Mouse (Mus musculus): ENCODE measurements around the gene Ncoa7.
A peak's percentile ranks its signal among the peaks of the same experiment; 100 is the strongest.
"Not testable (repeated sequence)": the region's sequence is repeated elsewhere in the genome, so short reads cannot be mapped to it uniquely, and the experiment has no call there.

Gene Ncoa7

GRCm38 (mm10) chr10:30787684-30788339 lies 15.3 kb downstream of the Ncoa7 start:
- DNase-seq (ENCODE audit: low read depth, low spot score), result no peak

- DNase-seq (ENCODE audit: low read depth, low spot score), result no peak
These were observed 16.9 kb downstream of the Ncoa7 start for GRCm38 (mm10) chr10:30786103-30786754.

- not testable (repeated sequence) for DNase-seq (ENCODE audit: low read depth, low spot score)
These were observed 22.2 kb downstream of the Ncoa7 start for GRCm38 (mm10) chr10:30780921-30781320.

GRCm38 (mm10) chr10:30778240-30778639 lies 24.9 kb downstream of the Ncoa7 start:
- no peak for DNase-seq (ENCODE audit: low read depth, low spot score)

- no peak for DNase-seq (ENCODE audit: low read depth, low spot score)
These were observed 27.1 kb downstream of the Ncoa7 start for GRCm38 (mm10) chr10:30775987-30776386.

GRCm38 (mm10) chr10:30775568-30775967 lies 27.6 kb downstream of the Ncoa7 start:
- no peak for DNase-seq (ENCODE audit: low read depth, low spot score)

GRCm38 (mm10) chr10:30774396-30774795 lies 28.7 kb downstream of the Ncoa7 start:
- DNase-seq (ENCODE audit: low read depth, low spot score), result no peak

GRCm38 (mm10) chr10:30773181-30773580 lies 29.9 kb downstream of the Ncoa7 start:
- no peak for DNase-seq (ENCODE audit: low read depth, low spot score)

GRCm38 (mm10) chr10:30771417-30772158 lies 31.5 kb downstream of the Ncoa7 start:
- no peak for DNase-seq (ENCODE audit: low read depth, low spot score)

GRCm38 (mm10) chr10:30768820-30769219 lies 34.3 kb downstream of the Ncoa7 start:
- no peak for DNase-seq (ENCODE audit: low read depth, low spot score)

- no peak for DNase-seq (ENCODE audit: low read depth, low spot score)
These were observed 34.9 kb downstream of the Ncoa7 start for GRCm38 (mm10) chr10:30768250-30768649.

- DNase-seq (ENCODE audit: low read depth, low spot score), result no peak
These were observed 39.9 kb downstream of the Ncoa7 start for GRCm38 (mm10) chr10:30763179-30763770.

- DNase-seq (ENCODE audit: low read depth, low spot score), result no peak
These were observed 40.7 kb downstream of the Ncoa7 start for GRCm38 (mm10) chr10:30762284-30762964.

GRCm38 (mm10) chr10:30759360-30760147 lies 43.6 kb downstream of the Ncoa7 start:
- DNase-seq (ENCODE audit: low read depth, low spot score), result no peak

- DNase-seq (ENCODE audit: low read depth, low spot score), result no peak
These were observed 47.1 kb downstream of the Ncoa7 start for GRCm38 (mm10) chr10:30756064-30756463.

GRCm38 (mm10) chr10:30754825-30755457 lies 48.2 kb downstream of the Ncoa7 start:
- DNase-seq (ENCODE audit: low read depth, low spot score), result peak; percentile 68

- no peak for DNase-seq (ENCODE audit: low read depth, low spot score)
These were observed 49.0 kb downstream of the Ncoa7 start for GRCm38 (mm10) chr10:30754082-30754481.

GRCm38 (mm10) chr10:30752485-30752884 lies 50.6 kb downstream of the Ncoa7 start:
- DNase-seq (ENCODE audit: low read depth, low spot score), result no peak

GRCm38 (mm10) chr10:30751586-30751985 lies 51.5 kb downstream of the Ncoa7 start:
- DNase-seq (ENCODE audit: low read depth, low spot score), result no peak

- no peak for DNase-seq (ENCODE audit: low read depth, low spot score)
These were observed 53.3 kb downstream of the Ncoa7 start for GRCm38 (mm10) chr10:30749807-30750206.

Data from A20 (cell line).